ENCODE assay signal across 15 mouse cellular contexts in genomic region chr3:116771597-116771996, GRCm38 (mm10). TPM values are rescaled to one million over a fixed set of nuclear protein-coding genes. Genes with fewer than 3 reads are reported as not detected.
DNase-seq lines count a peak whose midpoint lies in the region; ATAC-seq lines count a peak whose summit lies in the region.
"Had no signal": no experiment of that assay in that cellular context is flagged by ENCODE, and none has a peak within 500 bp of the region (broad histone marks: within the 10 kb centered on the region; RNA-seq: fewer than 3 reads in every experiment).

No protein-coding gene starts in this region.

- no peak overlapping the region for H3K4me2 ChIP-seq in heart, embryonic 12.5 days
- H3K4me2 ChIP-seq in kidney, embryonic 15.5 days = no peak overlapping the region
- H3K4me2 ChIP-seq: liver, embryonic 13.5 days; midbrain, embryonic 12.5 days had no signal

- H3K9me3 ChIP-seq in heart, embryonic 12.5 days (replicated peaks) = no peaks in the 10 kb centered on the region
- H3K9me3 ChIP-seq in kidney, embryonic 15.5 days (replicated peaks) = no peaks in the 10 kb centered on the region
- H3K9me3 ChIP-seq: liver, embryonic 13.5 days; midbrain, embryonic 12.5 days had no signal

- H3K9ac ChIP-seq in heart, embryonic 12.5 days = no peak overlapping the region
- H3K9ac ChIP-seq in kidney, embryonic 15.5 days = no peak overlapping the region
- H3K9ac ChIP-seq: liver, embryonic 13.5 days; midbrain, embryonic 12.5 days had no signal

- peaks cover 80% of the 10 kb centered on the region for H3K36me3 ChIP-seq in heart, embryonic 12.5 days
- H3K36me3 ChIP-seq in kidney, embryonic 15.5 days = peaks cover 79% of the 10 kb centered on the region

- no peak overlapping the region for H3K27ac ChIP-seq in heart, embryonic 12.5 days (ENCODE audit: poor library complexity, severe bottlenecking)
- H3K27ac ChIP-seq in kidney, embryonic 15.5 days = no peak overlapping the region
- H3K27ac ChIP-seq: liver, embryonic 13.5 days; midbrain, embryonic 12.5 days had no signal

- intact Hi-C loops in left cerebral cortex, postnatal 10 days (cut with DNase I) = no loop called here

- no peak overlapping the region for H3K4me3 ChIP-seq in heart, embryonic 12.5 days
- H3K4me3 ChIP-seq in kidney, embryonic 15.5 days (replicated peaks) = no peak overlapping the region
- H3K4me3 ChIP-seq: liver, embryonic 13.5 days; midbrain, embryonic 12.5 days had no signal

- no peak for ATAC-seq in heart, embryonic 12.5 days (ENCODE audit: insufficient number of reproducible peaks, low FRiP score)
- no peak for ATAC-seq in kidney, embryonic 15.5 days (replicated peaks; ENCODE audit: low FRiP score)

- no peaks in the 10 kb centered on the region for H3K4me1 ChIP-seq in heart, embryonic 12.5 days (replicated peaks)
- H3K4me1 ChIP-seq in kidney, embryonic 15.5 days = no peaks in the 10 kb centered on the region
- H3K4me1 ChIP-seq: midbrain, embryonic 12.5 days had no signal

- no peaks in the 10 kb centered on the region for H3K27me3 ChIP-seq in heart, embryonic 12.5 days (replicated peaks)
- no peaks in the 10 kb centered on the region for H3K27me3 ChIP-seq in kidney, embryonic 15.5 days
- H3K27me3 ChIP-seq: liver, embryonic 13.5 days; midbrain, embryonic 12.5 days had no signal

- peak; percentile 50 for DNase-seq in heart, adult 11 months
- DNase-seq in kidney, postnatal 14 days = peak; percentile 19
- peak; percentile 20 for DNase-seq in 416B (ENCODE audit: low read depth)
- DNase-seq in NIH3T3 (ENCODE audit: low read depth) = peak; percentile 57
- DNase-seq in ovary, postnatal 10 days (ENCODE audit: low spot score) = no peak
- no peak for DNase-seq in left cerebral cortex, postnatal 10 days (ENCODE audit: extremely low spot score in 1 of 2, low spot score in 2 of 2)
- DNase-seq: adrenal gland, postnatal 25 days; cerebellum, adult 9-11 months; heart, postnatal 36 days; liver, embryonic 13.5 days; spleen, adult 18-20 months; thymus, adult 2 months had no signal

- 75% methylated on average over 2 of the region's 2 CpGs for WGBS in heart, embryonic 12.5 days
- WGBS in kidney, embryonic 15.5 days = 88% methylated on average over 2 of the region's 2 CpGs

RNA-seq across cellular contexts. Expression of gene Agl, which starts 36.4 kb away (rescaled TPM):
- polyA plus RNA-seq in heart, embryonic 12.5 days (2016; fragmentation: Nextera tagmentation; extraction: Ambion mirVana) = 50.3 and 52.7 TPM in 2 replicates
- 20.6 and 21.3 TPM in 2 replicates for polyA plus RNA-seq in kidney, embryonic 15.5 days (2015; fragmentation: Nextera tagmentation; extraction: Ambion mirVana)
- 10 to 100 TPM; 25.5 to 26.1 TPM for total RNA-seq in left cerebral cortex, postnatal 10 days (2021)

RNA-seq across cellular contexts. Expression of gene Slc35a3, which starts 59.0 kb away (rescaled TPM):
- 14.8 and 16.0 TPM in 2 replicates for polyA plus RNA-seq in heart, embryonic 12.5 days (2016; fragmentation: Nextera tagmentation; extraction: Ambion mirVana)
- 15.9 and 16.4 TPM in 2 replicates for polyA plus RNA-seq in kidney, embryonic 15.5 days (2015; fragmentation: Nextera tagmentation; extraction: Ambion mirVana)
- 10 to 100 TPM; 13.3 to 13.6 TPM for total RNA-seq in left cerebral cortex, postnatal 10 days (2021)

Comparison
In these comparisons a context has a peak if more than half of its experiments do, and no peak if none do; other contexts are left out.
1. DNase-seq: peak in heart, adult 11 months (single experiment), kidney, postnatal 14 days (single experiment), 416B (single experiment) and NIH3T3 (single experiment); none in ovary, postnatal 10 days (single experiment) and left cerebral cortex, postnatal 10 days (0 of 2).